Mouse (Mus musculus): ENCODE measurements at regions not wholly inside any gene's neighbourhood (a gene's known extent, or its start where the extent isn't known, plus 50 kb on each side); places are given as distances from the start of the nearest gene placed in this dataset.

DNA sequence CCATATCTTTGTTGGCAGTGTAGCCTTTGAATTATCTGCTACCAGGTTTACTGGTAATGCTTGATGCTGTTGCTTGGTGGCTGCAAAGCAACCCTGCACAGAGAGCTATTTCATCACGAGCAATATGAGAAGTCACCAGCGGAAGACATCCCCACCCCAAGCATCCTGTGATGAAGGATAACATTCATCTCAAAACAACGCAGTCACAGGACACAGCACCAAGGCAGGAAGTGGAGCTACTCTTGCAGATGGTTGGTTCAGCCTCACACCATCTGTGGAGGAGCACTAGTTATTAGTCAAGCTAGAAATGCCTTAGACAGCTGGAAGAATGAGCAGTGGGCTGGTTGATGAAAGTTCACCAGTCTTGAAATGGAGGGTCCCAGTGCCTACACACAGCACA is 316.5 kb upstream of the Trib2 start:
- TF ChIP-seq EP300 (IDR thresholded peaks at IDR 0.05; ENCODE audit: low read depth in 1 of 2, low read length in 2 of 2) (peak in 1 of 2 experiments; percentile 75; a peak in 2 of 4 replicates), MAFK (IDR thresholded peaks at IDR 0.05; ENCODE audit: borderline replicate concordance, low read depth, low read length) (no peak), CTCF (IDR thresholded peaks at IDR 0.05 in 2 of 3, conservative IDR thresholded peaks at IDR 0.05 in 1 of 3; ENCODE audit: control insufficient read depth in 1 of 3, insufficient read depth in 1 of 3, low read depth in 2 of 3, low read length in 3 of 3, poor library complexity in 1 of 3, severe bottlenecking in 1 of 3) (no peak), POLR2A (IDR thresholded peaks at IDR 0.05; ENCODE audit: control insufficient read depth in 1 of 2, insufficient read depth in 1 of 2, low read depth in 1 of 2, low read length in 2 of 2, poor library complexity in 1 of 2) (no peak), NRF1 (IDR thresholded peaks at IDR 0.05; ENCODE audit: insufficient read depth, low read depth, low read length, poor library complexity, severe bottlenecking) (no peak), ETS1 (IDR thresholded peaks at IDR 0.05; ENCODE audit: low read depth, low read length) (peak; percentile 61), USF2 (IDR thresholded peaks at IDR 0.05; ENCODE audit: borderline replicate concordance in 1 of 2, insufficient read depth in 1 of 2, low read depth in 1 of 2, low read length in 2 of 2) (no peak), E2F4 (IDR thresholded peaks at IDR 0.05; ENCODE audit: borderline replicate concordance, low read depth, low read length) (no peak), GABPA (IDR thresholded peaks at IDR 0.05; ENCODE audit: low read depth, low read length) (no peak), SMC3 (IDR thresholded peaks at IDR 0.05; ENCODE audit: low read depth, low read length) (no peak), ZNF384 (IDR thresholded peaks at IDR 0.05; ENCODE audit: low read depth, low read length) (no peak)

All from MEL (cell line).